Mouse (Mus musculus) CH12.LX (cell line): ENCODE data around the gene Sgo2a.

Experiments
- CHD1 ChIP-seq: IDR thresholded peaks from 2 replicates; pipeline ENCODE4 v1.6.1; 2012; ENCODE audit warnings: low read depth, low read length, improper control_type of control experiment, inconsistent platforms
- CTCF ChIP-seq, 2 experiments: IDR thresholded peaks in 1 of 2; conservative IDR thresholded peaks in 1 of 2; 2 replicates each; pipeline ENCODE4 v1.5.1; 2011 to 2012; ENCODE audit warnings: low read depth in 2 of 2, low read length in 2 of 2, improper control_type of control experiment in 1 of 2, inconsistent platforms in 1 of 2, mild to moderate bottlenecking in 1 of 2, moderate library complexity in 1 of 2
- EP300 ChIP-seq: IDR thresholded peaks from 2 replicates; pipeline ENCODE4 v1.6.1; 2011; ENCODE audit warnings: low read length, improper control_type of control experiment
- HCFC1 ChIP-seq: IDR thresholded peaks from 2 replicates; pipeline ENCODE4 v1.6.1; 2012; ENCODE audit warnings: low read depth, mild to moderate bottlenecking, inconsistent platforms, low read length, improper control_type of control experiment
- MAX ChIP-seq: IDR thresholded peaks from 2 replicates; pipeline ENCODE4 v1.6.1; 2011; ENCODE audit warnings: low read length, improper control_type of control experiment
- MAZ ChIP-seq: IDR thresholded peaks from 2 replicates; pipeline ENCODE4 v1.6.1; 2012; ENCODE audit warnings: low read depth, mild to moderate bottlenecking, inconsistent platforms, low read length, improper control_type of control experiment, moderate library complexity
- MXI1 ChIP-seq: IDR thresholded peaks from 2 replicates; pipeline ENCODE4 v1.6.1; 2011; ENCODE audit warnings: mild to moderate bottlenecking, low read depth, low read length, improper control_type of control experiment
- POLR2A ChIP-seq: IDR thresholded peaks from 2 replicates; pipeline ENCODE4 v1.6.1; 2011; ENCODE audit warnings: low read depth, mild to moderate bottlenecking, improper control_type of control experiment, low read length
- SIN3A ChIP-seq: IDR thresholded peaks from 2 replicates; pipeline ENCODE4 v1.6.1; 2012; ENCODE audit warnings: low read length, improper control_type of control experiment, inconsistent platforms
- UBTF ChIP-seq: IDR thresholded peaks from 2 replicates; pipeline ENCODE4 v1.6.1; 2012; ENCODE audit warnings: low read depth, mild to moderate bottlenecking, inconsistent platforms, low read length, improper control_type of control experiment, moderate library complexity
- ZNF384 ChIP-seq: IDR thresholded peaks from 2 replicates; pipeline ENCODE4 v1.6.1; 2012; ENCODE audit warnings: low read depth, low read length, improper control_type of control experiment, inconsistent platforms

DNA sequence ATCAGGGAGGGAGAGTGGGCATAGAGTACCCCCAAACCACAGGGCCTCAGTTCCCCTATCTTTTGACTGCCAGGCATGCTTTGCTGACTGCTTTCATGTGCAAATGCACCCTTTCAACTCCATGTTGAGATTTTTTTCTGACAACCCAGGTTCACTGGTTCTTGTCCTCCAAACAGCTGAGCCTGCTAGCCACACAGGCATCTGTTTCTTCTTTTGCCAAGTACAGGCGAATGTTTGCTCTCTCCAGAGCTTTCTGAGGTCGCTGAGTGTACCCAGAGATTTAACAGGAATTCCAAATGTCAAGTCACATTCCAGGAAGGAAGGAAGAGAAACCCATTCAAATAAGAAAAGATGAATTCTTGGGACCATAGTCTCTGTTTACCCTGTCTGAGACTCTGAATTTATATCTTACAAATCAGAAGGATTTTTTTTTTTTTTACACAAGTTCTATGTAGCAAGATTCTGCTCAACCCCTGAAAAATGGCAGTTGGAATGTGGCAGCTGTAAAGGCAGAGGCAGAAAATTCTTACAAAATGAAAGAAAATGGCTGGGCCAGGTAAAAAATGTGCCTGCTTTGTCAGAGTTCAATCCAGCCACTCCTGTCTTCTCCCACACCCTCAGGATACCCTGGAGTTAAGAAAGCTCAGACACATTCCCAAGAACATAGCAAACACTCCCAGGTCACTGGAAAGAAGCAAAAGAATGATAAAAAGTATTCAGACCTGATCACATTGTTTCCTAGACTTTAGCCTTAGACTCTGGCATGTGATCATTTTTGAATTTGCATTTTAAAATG is 48.0 kb upstream of the Sgo2a start:
- TF ChIP-seq UBTF, result no peak
- TF ChIP-seq MAZ, result no peak
- TF ChIP-seq CTCF (conservative IDR thresholded peaks at IDR 0.05 in 1 of 2, IDR thresholded peaks at IDR 0.05 in 1 of 2; ENCODE audit: low read depth in 2 of 2, low read length in 2 of 2), result no peak
- TF ChIP-seq EP300, result no peak
- no peak for TF ChIP-seq MXI1
- no peak for TF ChIP-seq CHD1
- no peak for TF ChIP-seq POLR2A
- no peak for TF ChIP-seq ZNF384
- no peak for TF ChIP-seq HCFC1
- no peak for TF ChIP-seq MAX
- no peak for TF ChIP-seq SIN3A
